Mouse (Mus musculus) frontal cortex, adult (tissue): ENCODE measurements around the gene Fam57a.

Experiments
- ATAC-seq: cut with Nextera tagmentation; 2 replicates; pipeline ENCODE4 v1.9.2; 2017; ENCODE audit warnings: mild to moderate bottlenecking, moderate library complexity, mixed read lengths; ENCODE audit not compliant: low TSS enrichment

Fam57a gene

GRCm38 (mm10) chr11:76179495-76180145 is at the start of gene Fam57a, which contains the start of gene Vps53:
Fam57a (plus strand) TSS chr11:76179671.
Vps53 (minus strand) TSS chr11:76179647.
- peak; percentile 95 for ATAC-seq

DNA sequence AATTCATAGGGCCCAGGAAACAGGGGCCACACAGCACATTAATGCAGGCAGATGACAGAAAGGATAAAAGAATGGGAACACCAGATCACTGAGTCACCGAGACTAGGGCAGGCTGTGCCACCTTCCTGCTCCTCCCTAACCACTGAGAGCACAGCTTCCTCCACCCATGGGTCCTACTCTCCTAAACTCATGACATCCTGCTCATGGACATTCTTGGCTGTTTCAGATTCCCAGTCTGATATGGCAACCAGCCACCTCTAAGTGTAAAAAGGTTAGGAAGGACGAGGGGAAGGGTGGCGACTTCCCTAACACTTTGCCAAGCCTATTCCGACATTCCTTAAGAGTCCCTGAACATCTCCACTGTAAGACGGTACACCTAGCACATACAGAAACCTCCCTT is 48.6 kb upstream of the Fam57a start:
- no peak for ATAC-seq

DNA sequence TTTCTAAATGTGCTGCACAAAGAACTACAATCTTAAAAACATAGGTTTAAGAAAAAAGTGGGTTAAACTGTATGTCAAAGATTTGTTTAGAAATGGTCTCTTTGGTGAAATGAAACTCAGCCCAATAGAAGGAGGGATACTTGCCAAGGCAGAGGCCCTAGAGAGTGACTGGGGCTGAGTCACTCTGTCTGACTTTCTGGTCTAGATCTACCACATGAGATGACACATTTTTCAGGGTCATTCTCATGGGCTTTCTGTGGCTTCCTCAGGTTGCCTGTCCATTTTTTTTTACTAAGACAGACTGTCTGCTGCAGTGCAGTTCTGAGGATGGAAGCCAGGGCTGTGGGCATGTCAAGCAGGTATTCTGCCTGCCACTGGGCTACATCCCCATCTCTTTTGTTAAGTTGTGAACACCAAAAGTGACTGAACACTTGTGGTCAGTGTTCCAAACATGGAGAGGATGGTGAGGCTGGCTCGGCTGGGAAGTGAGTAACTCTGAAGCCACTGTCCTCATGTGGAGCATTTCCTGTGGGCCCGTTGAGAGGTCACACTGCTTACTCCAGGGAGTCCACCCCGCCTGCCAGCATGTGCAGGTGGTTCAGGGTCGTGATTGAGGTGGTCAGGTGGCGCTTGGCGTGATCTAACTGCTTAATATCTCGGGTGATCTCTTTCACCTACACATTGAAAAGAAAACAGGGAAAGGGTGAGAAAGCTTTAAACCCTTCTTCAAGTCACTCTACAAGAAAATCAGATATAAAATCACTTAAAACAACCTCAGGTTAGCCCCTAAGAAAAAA is 43.6 kb upstream of the Fam57a start:
- ATAC-seq, result no peak

DNA sequence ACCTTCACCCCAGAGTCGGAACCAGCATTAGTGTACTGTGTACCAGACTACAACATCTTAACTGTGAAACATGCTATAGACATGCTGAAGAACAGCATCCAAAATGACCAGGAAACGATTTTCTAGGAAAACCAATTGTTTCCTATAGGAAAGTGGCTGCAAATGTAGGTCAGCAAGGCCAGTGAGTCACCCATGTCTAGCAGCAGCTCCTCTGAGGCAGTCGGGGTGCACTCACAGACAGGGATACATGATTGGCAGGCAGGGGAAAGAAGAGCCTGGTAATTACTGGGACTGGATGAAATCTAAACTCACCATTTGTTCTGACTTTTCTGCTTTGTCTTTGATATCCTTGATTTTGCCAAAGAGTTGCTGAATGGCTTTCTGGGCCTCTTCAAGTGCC is 41.5 kb upstream of the Fam57a start:
- ATAC-seq, result no peak

DNA sequence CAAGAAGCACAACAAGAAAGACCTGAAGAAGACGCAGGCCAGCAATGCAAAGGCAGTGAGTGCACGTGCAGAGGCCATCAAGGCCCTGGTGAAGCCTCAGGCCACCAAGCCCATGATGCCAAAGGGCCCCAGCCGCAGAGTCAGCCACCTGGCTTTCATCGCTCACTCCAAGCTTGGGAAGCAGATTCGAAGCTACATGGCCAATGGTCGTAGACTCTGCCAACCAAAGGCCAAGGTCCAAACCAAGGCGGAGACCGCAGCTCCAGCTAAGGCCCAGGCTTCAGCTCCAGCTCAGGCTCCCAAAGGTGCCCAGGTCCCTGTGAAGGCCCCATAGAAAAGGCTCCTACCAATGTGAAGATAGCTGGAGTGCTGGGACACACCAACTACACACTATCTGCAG is 35.1 kb upstream of the Fam57a start:
- ATAC-seq, result no peak

- ATAC-seq, result no peak
Measured at GRCm38 (mm10) chr11:76145169-76145568, 34.3 kb upstream of the Fam57a start.

- ATAC-seq, result no peak
Measured at GRCm38 (mm10) chr11:76146187-76147010, 33.1 kb upstream of the Fam57a start.

DNA sequence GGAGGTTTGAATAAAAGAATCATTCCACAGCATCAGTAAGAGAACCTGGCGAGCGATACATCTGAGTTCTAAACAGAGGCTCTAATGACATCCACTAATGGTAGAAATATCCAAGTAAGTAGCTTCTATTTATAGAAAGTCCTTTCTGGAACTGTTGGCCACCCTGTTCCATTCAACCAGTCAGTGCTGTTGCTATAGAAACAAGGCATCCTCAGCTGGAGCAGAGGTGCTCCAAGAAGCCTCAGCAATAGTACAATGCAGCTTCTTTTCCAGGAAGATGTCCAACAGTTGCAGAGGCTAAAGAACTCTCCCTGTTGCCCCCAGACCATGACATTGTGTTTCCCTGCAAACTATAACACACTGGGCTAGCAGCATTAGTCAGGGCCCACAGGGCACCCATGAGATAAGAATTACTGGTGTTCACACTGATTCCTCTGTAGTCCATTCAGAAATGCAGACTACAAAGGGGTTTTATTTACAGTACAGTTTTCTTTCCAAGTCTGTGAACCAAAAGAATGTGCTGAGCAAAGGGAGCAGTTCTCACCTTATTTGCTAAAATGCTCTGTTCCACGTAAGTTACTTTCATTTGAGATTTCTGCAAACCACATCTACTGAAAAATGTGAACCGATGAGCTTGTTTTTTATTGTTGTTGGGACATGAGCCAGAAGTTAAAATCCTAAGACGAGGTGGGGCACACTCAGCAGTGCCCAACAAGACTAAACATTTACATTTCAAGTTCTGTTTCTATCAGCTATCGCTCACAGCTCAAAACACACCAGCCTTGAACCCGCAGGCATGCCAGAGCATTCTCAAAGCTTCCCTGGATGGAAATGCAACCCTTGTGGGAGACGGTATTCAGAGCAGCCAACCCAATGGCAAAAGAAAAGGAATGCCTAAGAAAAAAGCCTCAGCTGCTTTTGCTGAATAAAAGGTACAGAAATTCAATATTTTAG is 31.1 kb upstream of the Fam57a start:
- peak; percentile 57; the same call in 1 of the 2 replicates for ATAC-seq

DNA sequence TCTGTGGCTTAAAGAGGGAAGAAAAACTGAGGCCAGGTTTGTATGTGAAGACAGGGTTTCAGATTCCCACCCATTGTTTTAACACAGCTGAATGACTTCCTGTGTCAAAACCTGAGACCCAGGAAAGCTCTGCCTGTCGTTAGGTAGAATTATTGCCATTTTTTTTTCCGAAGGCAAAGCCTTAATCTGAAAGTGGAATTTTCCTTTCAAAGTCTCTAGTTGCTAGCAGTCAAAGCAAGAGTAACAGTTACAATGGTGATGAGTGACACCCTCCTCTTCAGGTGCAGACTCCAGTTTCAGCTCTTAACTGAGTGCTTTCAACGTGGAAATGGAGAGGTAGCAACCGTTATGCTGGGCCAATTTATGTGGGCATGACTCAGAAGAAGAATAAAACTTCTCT is 28.5 kb upstream of the Fam57a start:
- no peak for ATAC-seq

GRCm38 (mm10) chr11:76153236-76153951 is 26.1 kb upstream of the Fam57a start:
- ATAC-seq, result no peak

GRCm38 (mm10) chr11:76154200-76154599 is 25.3 kb upstream of the Fam57a start:
- no peak for ATAC-seq

- no peak for ATAC-seq
Measured at GRCm38 (mm10) chr11:76154861-76155260, 24.6 kb upstream of the Fam57a start.

GRCm38 (mm10) chr11:76158375-76158774 is 21.1 kb upstream of the Fam57a start:
- no peak for ATAC-seq

DNA sequence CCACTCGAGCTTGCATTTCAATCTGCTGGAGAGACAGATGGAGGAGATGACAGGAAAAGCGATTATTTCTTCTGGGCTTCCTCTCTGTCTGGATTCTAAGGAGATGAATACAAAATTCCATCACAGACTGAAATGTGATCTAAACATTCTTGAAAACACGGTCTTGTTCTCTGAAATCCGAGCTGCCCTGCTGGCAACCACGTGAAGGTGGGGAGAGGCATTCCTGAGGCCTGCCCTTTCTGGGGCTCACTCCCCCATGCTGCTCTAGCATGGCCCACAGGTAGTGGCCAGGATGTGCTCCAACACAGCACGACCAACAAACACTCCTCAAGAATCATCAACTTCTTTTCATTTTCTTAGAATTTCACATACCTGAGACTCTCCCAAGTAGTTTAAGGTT is 19.2 kb upstream of the Fam57a start:
- no peak for ATAC-seq

GRCm38 (mm10) chr11:76166657-76167056 is 12.8 kb upstream of the Fam57a start:
- ATAC-seq, result no peak

GRCm38 (mm10) chr11:76167079-76167765 is 12.2 kb upstream of the Fam57a start:
- 0 out of 2 replicates have a peak, but pooled peaks have one; percentile 23 for ATAC-seq

DNA sequence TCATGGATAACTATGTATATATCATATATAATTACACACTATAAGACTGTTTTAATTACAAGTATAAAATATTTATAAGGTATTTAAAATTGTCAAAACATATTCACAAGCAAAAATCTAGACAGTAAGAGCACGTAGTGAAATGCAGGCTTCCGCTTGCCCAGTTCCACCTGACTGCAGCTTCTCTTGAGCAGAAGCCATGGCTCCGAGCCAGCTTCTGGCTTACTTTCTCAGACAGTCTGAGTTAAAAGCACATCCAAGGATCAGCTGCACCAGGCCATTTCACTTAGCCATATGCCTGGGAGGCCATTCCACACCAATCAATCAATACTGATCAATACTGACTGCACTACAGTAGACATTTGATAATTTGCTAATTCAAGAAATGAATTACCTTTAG is 10.5 kb upstream of the Fam57a start:
- no peak for ATAC-seq

GRCm38 (mm10) chr11:76170207-76170606 is 9.3 kb upstream of the Fam57a start:
- ATAC-seq, result no peak

- peak; percentile 81 for ATAC-seq
Measured at GRCm38 (mm10) chr11:76178726-76179494, 561 bp upstream of the Fam57a start.
